Mouse (Mus musculus) mesoderm, embryonic 11.5 days (tissue): ENCODE results near the gene Slc25a17.

ENCODE experiments used
- DNase-seq: peaks from one replicate; pipeline ENCODE4 v3.0.0-alpha.2; 2012; ENCODE audit warnings: low read depth, low spot score

The Slc25a17 gene

DNA sequence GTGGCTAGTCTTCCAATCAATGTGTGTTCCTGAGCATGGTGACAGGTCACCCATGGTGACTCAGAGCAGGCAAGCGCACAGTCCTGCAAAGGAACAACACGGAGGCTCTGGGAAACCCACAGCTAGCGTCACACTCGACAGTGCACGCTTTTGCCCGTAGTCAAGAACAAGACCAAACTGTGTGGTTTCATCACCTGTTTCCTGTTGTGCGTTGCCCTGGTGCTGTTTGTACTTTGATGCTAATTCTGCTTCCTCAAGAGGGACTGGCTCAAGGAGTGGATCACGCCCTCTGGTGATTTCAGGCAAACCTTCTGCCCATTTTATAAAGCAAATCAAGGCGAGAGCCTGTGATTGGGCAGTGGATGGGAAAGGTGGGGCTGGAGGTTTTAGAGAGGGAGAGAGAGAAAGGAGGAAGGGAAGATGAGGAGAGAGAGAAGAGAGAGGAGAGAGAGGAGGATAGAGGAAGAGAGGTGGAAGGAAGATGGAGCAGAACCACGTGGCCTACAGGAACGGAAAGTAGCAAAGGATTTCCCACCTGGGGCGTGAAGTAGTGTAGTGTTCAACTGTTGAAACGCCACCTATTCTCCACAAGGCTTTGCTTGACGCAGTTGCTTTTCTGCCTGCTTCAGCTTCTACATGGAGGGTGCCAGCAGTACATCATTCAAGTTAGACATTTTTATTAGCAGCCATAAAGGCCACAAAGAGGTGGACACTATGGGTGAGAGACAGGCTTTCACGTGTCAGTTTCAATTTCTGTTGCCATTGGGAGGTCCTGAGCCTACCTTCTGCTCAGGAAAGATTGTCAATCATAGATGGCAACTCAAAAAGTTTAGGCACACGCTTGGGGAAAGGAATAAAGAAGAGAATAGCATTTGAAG, 59.2 kb downstream of the Slc25a17 start:
- no peak for DNase-seq

DNA sequence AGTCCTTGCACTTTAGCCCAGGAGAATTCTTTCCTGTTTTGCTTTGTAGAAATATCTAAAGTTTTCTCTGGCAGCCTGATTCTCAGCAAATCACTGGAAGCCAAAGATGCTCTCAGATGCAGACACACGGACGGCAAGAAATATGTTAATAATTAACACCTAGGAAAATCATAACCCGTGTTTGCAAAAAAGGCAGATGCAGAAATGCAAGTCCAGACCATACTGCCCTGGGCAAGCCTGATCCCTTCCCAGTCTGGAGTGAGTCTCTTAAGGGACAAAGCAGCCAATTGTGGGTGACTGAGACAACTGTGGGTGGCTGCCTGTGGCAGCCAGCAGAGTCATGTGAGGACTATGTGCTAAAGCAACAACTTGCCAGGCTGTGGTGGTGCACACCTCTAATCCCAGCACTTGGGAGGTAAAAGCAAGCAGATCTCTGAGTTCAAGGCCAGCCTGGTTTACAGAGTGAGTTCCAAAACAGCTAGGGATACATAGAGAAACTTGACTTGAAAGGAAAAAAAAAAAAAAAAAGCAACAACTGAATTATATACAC, 60.0 kb downstream of the Slc25a17 start:
- no peak for DNase-seq

DNA sequence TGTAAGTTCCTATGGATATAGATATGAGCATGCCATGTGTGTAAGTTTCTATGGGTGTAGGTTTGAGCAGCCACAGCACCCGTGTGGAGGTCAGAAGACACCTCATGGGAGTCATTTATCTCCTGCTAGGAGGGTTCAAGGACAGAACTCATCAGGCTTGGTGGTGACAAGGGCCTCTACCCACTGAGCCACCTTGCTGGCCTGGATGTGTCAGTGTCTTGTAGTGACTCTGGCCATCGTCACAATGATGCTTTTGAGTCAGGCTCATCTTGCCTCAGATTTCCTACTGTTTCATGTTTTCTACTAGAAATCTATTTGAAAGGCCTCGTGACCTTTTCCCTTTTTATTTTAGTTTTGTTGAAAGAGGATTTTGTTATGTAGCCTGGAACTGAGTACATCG, 61.1 kb downstream of the Slc25a17 start:
- DNase-seq = no peak

DNA sequence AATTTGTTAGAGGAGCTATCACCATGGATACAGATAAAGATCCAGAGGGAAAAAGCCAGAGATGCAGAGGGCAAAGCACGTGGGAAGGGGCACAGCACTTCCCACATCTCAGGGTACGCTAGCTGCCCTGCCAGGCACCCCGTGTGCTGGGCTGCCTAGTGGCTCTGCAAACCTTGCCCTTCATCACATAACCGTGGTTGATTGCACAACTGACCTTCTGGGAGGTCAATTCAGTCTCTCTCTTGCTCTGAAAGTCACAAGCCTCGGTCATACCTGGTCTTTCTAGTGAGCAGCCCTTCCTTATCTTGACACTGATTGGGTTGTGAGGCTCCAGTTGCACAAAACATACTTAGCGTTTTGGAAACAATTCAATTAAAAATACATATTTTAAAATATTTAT, 62.4 kb downstream of the Slc25a17 start:
- DNase-seq = no peak

DNA sequence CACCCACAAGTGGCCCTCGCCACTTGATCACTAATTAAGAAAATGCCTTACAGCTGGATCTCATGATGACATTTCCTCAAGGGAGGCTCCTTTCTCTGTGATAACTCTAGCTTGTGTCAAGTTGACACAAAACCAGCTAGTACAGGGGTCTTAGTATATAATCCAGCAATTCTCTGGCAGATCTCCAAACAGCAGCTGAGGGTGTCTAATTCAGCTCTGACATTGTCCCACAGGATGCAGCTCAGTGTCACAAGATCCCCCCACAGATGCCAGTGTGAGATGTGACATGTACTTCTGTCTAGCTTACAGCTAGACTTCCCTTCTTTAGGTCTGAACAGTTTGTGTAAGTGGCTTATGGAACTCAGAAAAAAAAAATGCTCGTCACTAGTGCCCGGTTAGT, 63.1 kb downstream of the Slc25a17 start:
- DNase-seq = no peak

DNA sequence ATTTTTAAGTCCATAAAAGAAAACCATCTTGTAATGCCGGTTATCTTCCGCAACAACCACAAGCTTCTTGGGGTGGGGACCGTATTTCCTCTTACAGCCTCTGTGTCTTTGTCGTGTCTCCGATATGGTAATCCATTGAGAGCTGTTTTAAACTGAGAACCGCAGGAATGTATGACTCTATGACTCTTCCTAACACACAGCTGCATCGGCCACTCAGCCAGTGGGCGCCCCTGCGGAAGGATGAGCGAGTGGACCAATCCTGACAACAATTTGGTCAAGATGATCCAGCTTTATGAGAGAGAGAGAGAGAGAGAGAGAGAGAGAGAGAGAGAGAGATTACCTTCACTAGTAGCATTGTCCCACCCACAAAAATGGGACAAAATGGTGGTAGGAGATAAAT, 65.7 kb downstream of the Slc25a17 start:
- DNase-seq = no peak

DNA sequence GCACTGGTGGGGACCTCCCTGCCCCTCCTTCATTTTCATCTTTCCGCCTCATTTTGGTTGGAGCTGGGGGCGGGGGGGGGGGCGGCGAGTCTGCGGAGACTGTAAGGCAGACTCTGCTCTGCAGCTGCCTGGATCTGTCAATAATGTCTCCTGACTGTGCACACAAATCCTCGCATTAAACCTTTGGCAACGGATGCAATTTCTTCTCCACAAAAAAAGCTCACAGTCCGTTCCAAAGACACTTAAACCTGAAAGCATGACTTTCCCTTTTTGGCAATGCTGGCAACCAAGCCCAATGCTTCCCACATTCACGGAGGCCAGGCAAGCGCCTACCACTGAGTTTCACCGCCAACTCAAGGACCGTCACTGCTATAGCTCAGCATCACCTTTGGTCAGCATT, 66.2 kb downstream of the Slc25a17 start:
- DNase-seq = no peak

DNA sequence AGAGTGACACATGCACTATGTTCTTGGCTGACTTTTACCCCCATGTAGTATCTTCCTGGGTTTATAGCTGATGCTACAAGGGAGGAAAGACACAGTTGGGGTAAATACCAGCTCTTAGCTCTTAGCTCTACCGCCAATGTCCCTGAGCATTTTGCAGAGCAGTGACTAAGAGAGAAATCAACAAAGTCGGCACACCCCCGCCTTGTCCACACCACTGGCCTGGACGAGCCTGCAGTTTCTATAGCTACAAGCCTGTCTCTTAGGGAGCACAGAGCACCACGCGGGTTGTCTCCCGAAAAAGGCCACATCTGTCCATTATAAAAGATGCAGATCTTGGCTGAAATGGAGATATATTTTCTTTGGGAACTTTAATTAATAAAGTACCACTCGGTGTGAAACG, 69.9 kb downstream of the Slc25a17 start:
- no peak for DNase-seq

DNA sequence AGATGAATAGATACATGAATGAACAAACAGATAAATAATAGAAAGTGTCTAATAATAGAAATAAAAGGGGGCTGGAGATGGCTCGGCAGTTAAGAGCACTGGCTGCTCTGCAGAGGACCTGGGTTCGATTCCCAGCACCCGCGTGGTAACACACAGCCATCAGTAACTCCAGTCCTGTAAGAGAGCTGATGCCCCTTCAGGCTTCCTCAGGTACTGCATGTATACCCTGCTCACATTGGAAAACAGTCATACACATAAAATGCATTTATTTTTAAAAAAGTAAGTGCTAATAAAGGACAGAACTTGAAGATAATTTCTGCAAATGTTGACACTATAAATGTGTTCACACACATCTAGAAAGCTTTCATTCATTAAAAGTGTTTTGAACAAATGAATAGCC, 70.4 kb downstream of the Slc25a17 start:
- no peak for DNase-seq

DNA sequence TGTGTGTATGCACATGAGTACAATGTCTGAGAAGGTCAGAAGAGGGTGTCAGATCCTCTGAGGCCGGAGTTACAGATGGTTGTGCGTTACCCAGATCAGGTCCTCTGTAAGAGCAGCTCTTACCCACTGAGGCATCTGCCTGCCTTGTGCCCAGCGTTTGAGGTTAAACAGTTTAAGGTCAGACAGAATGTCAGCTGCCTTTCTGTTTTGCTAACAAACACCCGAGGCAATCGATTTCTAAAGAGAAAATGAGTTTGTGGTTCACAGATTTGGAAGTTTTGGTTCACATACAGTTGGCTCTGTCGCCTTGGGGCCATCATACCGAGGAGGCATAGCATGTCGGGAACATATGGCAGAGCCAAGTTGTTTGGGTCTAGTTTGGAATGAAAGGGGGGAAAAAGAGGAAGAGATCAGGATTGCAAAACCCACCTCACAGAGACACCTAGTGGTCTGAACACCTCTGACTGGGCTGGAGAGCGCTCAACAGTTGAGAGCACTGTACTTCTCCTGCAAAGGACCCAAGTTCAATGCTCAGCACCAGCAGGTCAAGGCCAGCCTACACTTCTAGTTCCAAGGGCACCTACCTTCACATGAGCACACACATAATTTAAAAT, 76.4 kb downstream of the Slc25a17 start:
- DNase-seq = no peak

DNA sequence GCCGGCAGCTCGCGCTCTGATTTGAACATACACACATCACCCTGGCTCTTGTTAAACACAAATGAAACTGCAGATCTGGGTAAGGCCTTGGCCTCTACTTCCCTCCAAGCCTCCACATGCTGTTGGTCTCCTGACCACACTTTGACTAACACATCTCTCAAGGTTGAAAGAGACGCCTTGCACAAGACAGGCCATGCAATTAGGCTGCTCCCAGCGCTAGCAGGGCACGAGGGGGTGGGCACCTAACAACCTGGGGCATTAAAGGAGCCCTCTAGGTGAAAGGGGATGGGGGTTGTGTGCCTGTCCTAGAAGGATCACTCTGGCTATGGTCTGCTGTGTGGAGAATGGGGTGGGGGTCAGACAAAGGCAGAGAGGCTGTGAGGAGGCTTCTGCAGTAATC, 81.9 kb downstream of the Slc25a17 start:
- no peak for DNase-seq

DNA sequence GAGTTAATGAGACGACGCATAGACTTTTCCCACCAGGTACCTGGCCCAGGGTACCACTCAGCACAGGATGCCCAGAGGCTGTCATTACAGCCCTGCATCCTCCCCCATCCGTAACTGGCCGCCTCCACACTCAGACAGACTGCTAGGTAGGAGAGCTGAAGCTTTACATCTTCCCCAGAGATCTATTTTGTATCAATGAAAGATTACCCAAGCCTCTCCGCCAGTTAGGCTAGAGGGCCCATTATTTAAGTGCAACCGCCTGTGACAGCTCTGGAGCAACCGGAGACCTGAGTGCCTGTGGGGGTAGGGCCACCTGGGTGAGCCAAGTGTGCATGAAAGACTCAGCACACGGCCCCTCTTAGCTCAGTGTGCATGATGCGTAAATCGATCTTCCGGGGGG, 82.7 kb downstream of the Slc25a17 start:
- DNase-seq = peak; percentile 59

DNA sequence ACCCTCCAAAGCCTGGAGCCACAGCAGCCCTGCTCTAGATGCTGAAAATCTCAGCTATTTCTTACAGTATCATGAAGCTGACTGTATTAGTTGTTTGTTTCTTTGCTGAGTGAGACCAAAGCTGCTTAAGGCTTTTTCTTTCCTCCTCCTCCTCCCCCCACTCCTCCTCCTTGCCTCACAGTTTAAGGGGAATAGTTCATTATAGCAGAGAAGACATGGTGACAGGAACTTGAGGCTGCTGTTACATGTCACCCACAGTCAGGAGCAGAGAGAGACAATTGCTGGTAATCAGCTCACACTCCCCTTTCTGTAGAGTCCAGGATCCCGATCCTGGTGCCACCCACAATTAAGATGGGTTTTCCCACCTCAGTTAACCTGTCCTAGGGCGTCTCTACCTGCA, 87.3 kb downstream of the Slc25a17 start:
- no peak for DNase-seq

DNA sequence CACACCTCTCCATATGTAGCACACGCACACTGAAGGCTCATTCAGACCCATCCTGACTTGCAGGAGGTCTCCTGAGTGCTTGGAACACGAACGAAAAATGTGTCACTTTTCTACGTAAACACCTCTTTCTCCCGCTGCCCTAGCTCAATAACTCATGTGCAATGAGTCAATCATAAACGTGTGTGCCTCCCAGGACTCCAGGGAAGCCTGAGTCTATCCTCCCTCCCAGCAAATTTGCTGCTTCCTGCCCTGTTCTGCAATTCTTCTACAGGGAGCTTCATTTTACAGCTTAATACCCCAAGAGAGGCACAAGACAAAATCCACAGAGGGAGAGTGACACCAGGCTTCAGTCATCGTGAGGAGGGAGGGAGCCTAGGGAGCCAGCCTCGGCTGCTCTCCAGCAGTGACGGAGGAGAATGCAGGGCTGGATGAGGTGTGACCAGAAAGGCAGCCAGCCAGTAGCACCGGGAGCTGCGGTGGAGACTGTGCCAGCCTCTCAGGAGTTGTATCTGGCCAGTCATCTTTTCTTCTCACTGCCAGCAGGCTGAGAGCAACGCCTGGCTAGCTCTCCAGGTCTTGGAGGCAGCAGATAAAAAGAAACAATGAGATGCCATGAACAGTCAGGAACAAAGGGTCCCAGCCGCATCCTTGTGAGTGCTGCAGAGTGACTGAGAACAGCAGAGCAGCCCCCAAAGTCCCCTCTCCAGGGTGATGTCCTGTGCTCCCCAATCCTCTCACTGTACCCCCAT, 88.1 kb downstream of the Slc25a17 start:
- DNase-seq = no peak
